Mouse (Mus musculus): Measurements from ENCODE around the gene Fcer2a. TPM values are rescaled to one million over a fixed set of nuclear protein-coding genes. Genes with fewer than 3 reads are reported as not detected.

The Fcer2a gene
- total and polyA plus RNA-seq, 2 experiments: 0.09 to 0.51 TPM

DNA sequence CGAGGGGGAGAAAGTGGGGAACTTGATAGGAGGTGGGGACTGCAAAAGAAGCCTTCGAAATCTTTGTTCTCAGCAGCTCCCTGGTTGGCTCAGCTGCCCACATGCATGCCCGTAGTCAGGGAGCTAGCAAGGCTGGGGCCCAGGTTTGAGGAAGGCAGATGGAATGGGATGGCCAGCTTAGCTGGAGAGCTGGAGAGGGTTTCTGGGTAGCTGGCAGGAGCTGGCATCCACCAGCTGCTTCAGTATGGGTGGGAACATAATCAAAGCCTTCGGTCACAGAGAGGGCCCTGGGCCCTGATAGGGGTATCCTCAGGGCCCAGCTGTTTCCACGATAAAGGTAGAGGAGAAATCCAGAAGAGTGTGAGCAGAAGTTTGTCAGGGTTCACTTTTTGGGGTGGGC lies 11.5 kb downstream of the Fcer2a start:
- TF ChIP-seq POLR2A (IDR thresholded peaks at IDR 0.05; ENCODE audit: extremely low read depth, insufficient read depth, low read length): no peak
- no peak for TF ChIP-seq CTCF (IDR thresholded peaks at IDR 0.05; ENCODE audit: low read depth, low read length)
- H3K9ac ChIP-seq (ENCODE audit: low read depth, low read length): no peak overlapping the region
- H3K79me2 ChIP-seq (ENCODE audit: control insufficient read depth, insufficient read depth, low read length): peaks cover 5% of the 10 kb centered on the region; the same call in 1 of the 2 replicates
- no peak overlapping the region for H3K4me3 ChIP-seq (ENCODE audit: insufficient read depth, low read depth, low read length)
- no peak for DNase-seq (ENCODE audit: extremely low read depth, low read depth, low spot score)
- H3K27ac ChIP-seq (replicated peaks; ENCODE audit: insufficient read depth, low read depth, low read length): no peak overlapping the region
- no peaks in the 10 kb centered on the region for H3K27me3 ChIP-seq (ENCODE audit: control insufficient read depth, insufficient read depth, low read length)
- H3K36me3 ChIP-seq (ENCODE audit: control insufficient read depth, insufficient read depth, low read length): peaks cover 3% of the 10 kb centered on the region; the same call in 1 of the 2 replicates
- no peaks in the 10 kb centered on the region for H3K4me1 ChIP-seq (ENCODE audit: control insufficient read depth, insufficient read depth, low read length)
- 93% methylated on average over 5 of the region's 5 CpGs for WGBS

DNA sequence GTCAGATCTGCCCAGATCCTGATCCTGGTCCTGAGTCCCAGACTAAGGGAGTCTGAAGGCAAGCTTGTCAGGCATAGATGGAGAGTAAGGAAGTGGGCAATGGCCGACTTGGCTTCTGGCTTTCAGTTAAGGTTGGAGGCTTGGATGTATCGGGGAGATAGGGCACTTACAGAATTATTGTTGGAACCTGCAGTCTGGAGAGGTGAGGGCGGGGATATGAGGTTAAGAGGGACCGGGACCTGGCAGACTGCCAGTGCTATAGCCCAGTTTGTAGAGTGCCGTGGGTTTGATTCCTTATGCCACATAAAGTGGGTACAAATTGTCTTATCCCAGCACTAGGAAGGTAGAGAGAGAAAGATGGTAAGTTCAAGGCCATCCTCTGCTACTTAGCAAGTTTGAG lies 14.3 kb downstream of the Fcer2a start:
- Histone ChIP-seq H3K4me1 (ENCODE audit: control insufficient read depth, insufficient read depth, low read length) (no peaks in the 10 kb centered on the region), H3K27me3 (ENCODE audit: control insufficient read depth, insufficient read depth, low read length) (no peaks in the 10 kb centered on the region), H3K4me3 (ENCODE audit: insufficient read depth, low read depth, low read length) (no peak overlapping the region), H3K36me3 (ENCODE audit: control insufficient read depth, insufficient read depth, low read length) (peaks cover 3% of the 10 kb centered on the region; the same call in 1 of the 2 replicates), H3K79me2 (ENCODE audit: control insufficient read depth, insufficient read depth, low read length) (peaks cover 5% of the 10 kb centered on the region; the same call in 1 of the 2 replicates), H3K27ac (replicated peaks; ENCODE audit: insufficient read depth, low read depth, low read length) (no peak overlapping the region), H3K9ac (ENCODE audit: low read depth, low read length) (no peak overlapping the region)
- DNase-seq (ENCODE audit: extremely low read depth, low read depth, low spot score): no peak
- 88% methylated on average over 5 of the region's 5 CpGs for WGBS
- no peak for TF ChIP-seq POLR2A (IDR thresholded peaks at IDR 0.05; ENCODE audit: extremely low read depth, insufficient read depth, low read length)
- no peak for TF ChIP-seq CTCF (IDR thresholded peaks at IDR 0.05; ENCODE audit: low read depth, low read length)

DNA sequence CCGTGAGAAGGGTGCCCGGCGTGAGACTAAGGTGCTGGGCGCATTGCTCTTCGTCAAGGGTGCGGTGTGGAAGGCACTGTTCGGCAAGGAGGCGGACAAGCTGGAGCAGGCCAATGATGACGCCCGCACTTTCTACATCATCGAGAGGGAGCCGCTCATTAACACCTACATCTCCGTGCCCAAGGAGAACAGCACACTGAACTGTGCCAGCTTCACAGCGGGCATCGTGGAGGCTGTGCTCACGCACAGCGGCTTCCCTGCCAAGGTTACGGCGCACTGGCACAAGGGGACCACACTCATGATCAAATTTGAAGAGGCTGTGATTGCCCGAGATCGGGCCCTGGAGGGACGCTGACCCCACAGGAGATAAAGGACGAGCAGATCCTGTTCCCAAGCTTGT lies 14.7 kb downstream of the Fcer2a start:
- peaks cover 5% of the 10 kb centered on the region; the same call in 1 of the 2 replicates for H3K79me2 ChIP-seq (ENCODE audit: control insufficient read depth, insufficient read depth, low read length)
- H3K36me3 ChIP-seq (ENCODE audit: control insufficient read depth, insufficient read depth, low read length): peaks cover 3% of the 10 kb centered on the region; the same call in 1 of the 2 replicates
- H3K4me1 ChIP-seq (ENCODE audit: control insufficient read depth, insufficient read depth, low read length): no peaks in the 10 kb centered on the region
- no peak for TF ChIP-seq POLR2A (IDR thresholded peaks at IDR 0.05; ENCODE audit: extremely low read depth, insufficient read depth, low read length)
- no peak for TF ChIP-seq CTCF (IDR thresholded peaks at IDR 0.05; ENCODE audit: low read depth, low read length)
- H3K9ac ChIP-seq (ENCODE audit: low read depth, low read length): no peak overlapping the region
- no peaks in the 10 kb centered on the region for H3K27me3 ChIP-seq (ENCODE audit: control insufficient read depth, insufficient read depth, low read length)
- H3K27ac ChIP-seq (replicated peaks; ENCODE audit: insufficient read depth, low read depth, low read length): no peak overlapping the region
- DNase-seq (ENCODE audit: extremely low read depth, low read depth, low spot score): no peak
- no peak overlapping the region for H3K4me3 ChIP-seq (ENCODE audit: insufficient read depth, low read depth, low read length)
- 97% methylated on average over 23 of the region's 23 CpGs for WGBS

DNA sequence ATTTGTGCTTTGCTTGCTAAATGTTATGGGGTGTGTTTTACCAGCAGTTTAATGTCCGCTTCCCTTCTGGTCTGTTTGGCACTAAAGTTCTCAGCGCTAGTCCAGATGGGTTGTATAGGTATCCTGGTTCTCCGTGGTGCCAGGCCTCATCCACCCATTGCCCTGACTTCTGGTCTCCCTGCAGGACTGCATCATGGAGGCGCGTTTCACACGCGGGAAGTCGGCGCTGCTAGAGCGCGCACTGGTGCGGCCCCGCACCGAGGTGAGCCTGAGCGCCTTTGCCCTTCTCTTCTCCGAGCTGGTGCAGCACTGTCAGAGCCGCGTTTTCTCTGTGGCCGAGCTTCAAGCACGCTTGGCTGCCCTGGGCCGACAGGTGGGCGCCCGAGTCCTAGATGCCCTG lies 15.1 kb downstream of the Fcer2a start:
- H3K36me3 ChIP-seq (ENCODE audit: control insufficient read depth, insufficient read depth, low read length): peaks cover 3% of the 10 kb centered on the region; the same call in 1 of the 2 replicates
- no peaks in the 10 kb centered on the region for H3K4me1 ChIP-seq (ENCODE audit: control insufficient read depth, insufficient read depth, low read length)
- no peak for DNase-seq (ENCODE audit: extremely low read depth, low read depth, low spot score)
- H3K4me3 ChIP-seq (ENCODE audit: insufficient read depth, low read depth, low read length): no peak overlapping the region
- H3K9ac ChIP-seq (ENCODE audit: low read depth, low read length): no peak overlapping the region
- no peak for TF ChIP-seq CTCF (IDR thresholded peaks at IDR 0.05; ENCODE audit: low read depth, low read length)
- no peak for TF ChIP-seq POLR2A (IDR thresholded peaks at IDR 0.05; ENCODE audit: extremely low read depth, insufficient read depth, low read length)
- H3K27ac ChIP-seq (replicated peaks; ENCODE audit: insufficient read depth, low read depth, low read length): no peak overlapping the region
- H3K79me2 ChIP-seq (ENCODE audit: control insufficient read depth, insufficient read depth, low read length): peaks cover 5% of the 10 kb centered on the region; the same call in 1 of the 2 replicates
- no peaks in the 10 kb centered on the region for H3K27me3 ChIP-seq (ENCODE audit: control insufficient read depth, insufficient read depth, low read length)
- 99% methylated on average over 23 of the region's 23 CpGs for WGBS

DNA sequence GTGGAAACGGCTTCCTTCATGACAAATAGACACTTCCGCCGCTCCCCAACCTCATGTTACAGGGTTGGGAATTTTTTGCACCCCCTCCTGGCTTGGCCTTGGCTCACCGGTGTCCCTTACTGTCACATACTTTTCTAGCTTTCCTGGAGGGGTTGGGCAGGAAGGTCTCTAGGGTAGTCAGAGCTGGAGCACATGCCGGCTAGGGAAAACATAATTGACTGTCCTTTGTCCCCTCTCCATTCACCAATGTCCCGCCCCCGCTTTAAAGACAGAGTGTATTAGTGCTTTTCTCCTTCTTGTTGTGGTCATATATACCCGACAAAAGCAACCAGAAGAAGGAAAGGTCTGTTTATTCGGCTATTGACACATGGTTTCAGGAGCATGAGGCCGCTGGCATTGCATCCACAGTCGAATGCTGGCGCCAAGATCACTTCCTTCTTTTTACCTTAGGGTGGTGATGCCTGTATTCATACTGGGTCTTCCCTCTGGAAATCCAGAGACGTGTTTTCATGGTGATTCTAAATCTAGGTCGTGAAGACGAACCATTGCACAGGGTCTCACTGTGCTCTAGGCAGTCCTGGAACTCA lies 16.9 kb downstream of the Fcer2a start:
- peaks cover 3% of the 10 kb centered on the region; the same call in 1 of the 2 replicates for H3K36me3 ChIP-seq (ENCODE audit: control insufficient read depth, insufficient read depth, low read length)
- H3K4me3 ChIP-seq (ENCODE audit: insufficient read depth, low read depth, low read length): peak overlapping the region; percentile 93
- H3K9ac ChIP-seq (ENCODE audit: low read depth, low read length): peak overlapping the region; percentile 88
- WGBS: 1% methylated on average over 15 of the region's 15 CpGs
- DNase-seq (ENCODE audit: extremely low read depth, low read depth, low spot score): peak; percentile 35
- H3K27me3 ChIP-seq (ENCODE audit: control insufficient read depth, insufficient read depth, low read length): no peaks in the 10 kb centered on the region
- H3K4me1 ChIP-seq (ENCODE audit: control insufficient read depth, insufficient read depth, low read length): peaks cover 1% of the 10 kb centered on the region; the same call in 1 of the 2 replicates
- peak overlapping the region; percentile 85 for H3K27ac ChIP-seq (replicated peaks; ENCODE audit: insufficient read depth, low read depth, low read length)
- TF ChIP-seq POLR2A (IDR thresholded peaks at IDR 0.05; ENCODE audit: extremely low read depth, insufficient read depth, low read length) (no peak), CTCF (IDR thresholded peaks at IDR 0.05; ENCODE audit: low read depth, low read length) (no peak)
- peaks cover 5% of the 10 kb centered on the region; the same call in 1 of the 2 replicates for H3K79me2 ChIP-seq (ENCODE audit: control insufficient read depth, insufficient read depth, low read length)

Measured in liver, adult 2 months (tissue).